Mouse (Mus musculus): Measurements from ENCODE around the gene Nlrc5.

DNA sequence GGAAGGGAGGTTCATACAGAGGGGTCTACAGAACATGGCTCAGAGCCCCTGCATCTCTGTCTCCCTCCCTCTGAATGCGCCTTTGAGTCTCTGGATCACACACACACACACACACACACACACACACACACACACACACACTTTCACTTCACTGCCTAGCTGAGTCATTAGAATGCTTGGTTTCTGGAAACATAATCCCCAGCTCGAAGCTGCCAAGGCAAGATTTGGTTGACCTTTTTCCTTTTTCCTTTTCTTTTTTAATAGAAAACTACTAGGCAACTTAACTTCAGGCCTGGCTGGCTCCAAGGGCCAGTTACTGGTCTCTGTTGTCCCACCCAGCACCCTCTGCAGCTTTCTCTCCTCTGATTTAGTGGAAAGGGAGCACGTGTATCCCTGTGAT, 82.6 kb downstream of the Nlrc5 start:
- TF ChIP-seq EP300 (IDR thresholded peaks at IDR 0.05; ENCODE audit: low read depth): no peak
- no peak for TF ChIP-seq CTCF (IDR thresholded peaks at IDR 0.05; ENCODE audit: low read depth)
